Mouse (Mus musculus) forebrain, embryonic 16.5 days (tissue): Measurements from ENCODE around the gene Chid1. TPM values are rescaled to one million over a fixed set of nuclear protein-coding genes. Genes with fewer than 3 reads are reported as not detected.

ENCODE experiments used
- ATAC-seq: fragments of 200-750 bp; cut with Nextera tagmentation; 2 replicates; pipeline ENCODE4 v1.8.0; 2017; ENCODE audit warnings: mild to moderate bottlenecking, moderate library complexity
- H3K27ac ChIP-seq: fragments of 300-500 bp; sonication (generic); 2 replicates; pipeline ENCODE4 v1.5.1; 2014; ENCODE audit warnings: low read length, control low read depth
- H3K27me3 ChIP-seq: fragments of 300-500 bp; sonication (generic); replicated peaks from 2 replicates; pipeline ENCODE4 v1.6.1; 2014; ENCODE audit warnings: low read length; ENCODE audit not compliant: control insufficient read depth, insufficient read depth
- H3K36me3 ChIP-seq: fragments of 300-500 bp; sonication (generic); 2 replicates; pipeline ENCODE4 v1.6.1; 2014; ENCODE audit not compliant: control insufficient read depth, insufficient read depth
- H3K4me1 ChIP-seq: fragments of 300-500 bp; sonication (generic); replicated peaks from 2 replicates; pipeline ENCODE4 v1.6.1; 2014; ENCODE audit warnings: low read length; ENCODE audit not compliant: control insufficient read depth, insufficient read depth
- H3K4me2 ChIP-seq: fragments of 300-500 bp; sonication (generic); 2 replicates; pipeline ENCODE4 v1.6.1; 2014; ENCODE audit warnings: mild to moderate bottlenecking, low read length, control low read depth
- H3K4me3 ChIP-seq: fragments of 300-500 bp; sonication (generic); replicated peaks from 2 replicates; pipeline ENCODE4 v1.5.1; 2014; ENCODE audit warnings: mild to moderate bottlenecking, low read length, control low read depth
- H3K9ac ChIP-seq: fragments of 300-500 bp; sonication (generic); replicated peaks from 2 replicates; pipeline ENCODE4 v1.6.1; 2014; ENCODE audit warnings: low read depth, low read length, control low read depth
- H3K9me3 ChIP-seq: fragments of 300-500 bp; sonication (generic); 2 replicates; pipeline ENCODE4 v1.6.1; 2016; ENCODE audit warnings: low read length; ENCODE audit not compliant: control insufficient read depth
- WGBS: fragments of 180-500 bp; shearing (Covaris S2); extraction: QIAGEN DNeasy Blood & Tissue Kit; methylation state at CpG from one replicate; pipeline ENCODE4 v1.1.7; 2014; 5-methylcytosine and 5-hydroxymethylcytosine counted together
- polyA plus RNA-seq: library from polyadenylated mRNA; unstranded; fragments of >200 nt; fragmentation: Nextera tagmentation; extraction: Ambion mirVana; gene quantifications from 2 replicates; pipeline ENCODE4 v1.2.1, GENCODE M21; 2015

The Chid1 gene
- polyA plus RNA-seq, 1 experiment from 2014 or later = 35.6 TPM

- WGBS = 91% methylated on average over 3 of the region's 3 CpGs
- H3K9me3 ChIP-seq = no peaks in the 10 kb centered on the region
- no peak for ATAC-seq
- H3K27ac ChIP-seq = no peak overlapping the region
- no peak overlapping the region for H3K4me2 ChIP-seq
- H3K4me1 ChIP-seq = no peaks in the 10 kb centered on the region
- H3K9ac ChIP-seq = no peak overlapping the region
- H3K36me3 ChIP-seq = no peaks in the 10 kb centered on the region
- H3K27me3 ChIP-seq = no peaks in the 10 kb centered on the region
- no peak overlapping the region for H3K4me3 ChIP-seq
Observed at GRCm38 (mm10) chr7:141575481-141575880, 35.8 kb upstream of the Chid1 start.

- Histone ChIP-seq H3K4me2 (no peak overlapping the region), H3K9me3 (no peaks in the 10 kb centered on the region), H3K9ac (no peak overlapping the region), H3K36me3 (no peaks in the 10 kb centered on the region), H3K4me1 (no peaks in the 10 kb centered on the region; the same call in 1 of the 2 replicates), H3K4me3 (no peak overlapping the region), H3K27me3 (no peaks in the 10 kb centered on the region), H3K27ac (no peak overlapping the region)
- 85% methylated on average over 3 of the region's 3 CpGs for WGBS
- no peak for ATAC-seq
Observed at GRCm38 (mm10) chr7:141574041-141574440, 34.4 kb upstream of the Chid1 start.

- no peak overlapping the region for H3K27ac ChIP-seq
- H3K36me3 ChIP-seq = no peaks in the 10 kb centered on the region
- ATAC-seq = no peak
- H3K4me2 ChIP-seq = no peak overlapping the region
- H3K4me3 ChIP-seq = no peak overlapping the region
- no peaks in the 10 kb centered on the region for H3K27me3 ChIP-seq
- 51% methylated on average over 4 of the region's 4 CpGs for WGBS
- no peak overlapping the region for H3K9ac ChIP-seq
- H3K4me1 ChIP-seq = peaks cover 11% of the 10 kb centered on the region
- no peaks in the 10 kb centered on the region for H3K9me3 ChIP-seq
Observed at GRCm38 (mm10) chr7:141570625-141571295, 31.1 kb upstream of the Chid1 start.

- H3K9me3 ChIP-seq = no peaks in the 10 kb centered on the region
- whole genome bisulfite sequencing = 93% methylated on average over 3 of the region's 3 CpGs
- H3K27ac ChIP-seq = no peak overlapping the region
- no peaks in the 10 kb centered on the region for H3K36me3 ChIP-seq
- no peaks in the 10 kb centered on the region for H3K27me3 ChIP-seq
- H3K9ac ChIP-seq = no peak overlapping the region
- H3K4me2 ChIP-seq = no peak overlapping the region
- H3K4me3 ChIP-seq = no peak overlapping the region
- ATAC-seq = no peak
- H3K4me1 ChIP-seq = peaks cover 11% of the 10 kb centered on the region
Observed at GRCm38 (mm10) chr7:141569916-141570315, 30.3 kb upstream of the Chid1 start.

GRCm38 (mm10) chr7:141569283-141569803 lies 29.7 kb upstream of the Chid1 start:
- no peak overlapping the region for H3K4me3 ChIP-seq
- H3K4me1 ChIP-seq = peaks cover 13% of the 10 kb centered on the region
- ATAC-seq = no peak
- H3K9ac ChIP-seq = no peak overlapping the region
- H3K27ac ChIP-seq = no peak overlapping the region
- no peaks in the 10 kb centered on the region for H3K36me3 ChIP-seq
- WGBS = 88% methylated on average over 9 of the region's 9 CpGs
- no peaks in the 10 kb centered on the region for H3K9me3 ChIP-seq
- H3K4me2 ChIP-seq = no peak overlapping the region
- no peaks in the 10 kb centered on the region for H3K27me3 ChIP-seq

- Histone ChIP-seq H3K9ac (no peak overlapping the region), H3K4me1 (peaks cover 28% of the 10 kb centered on the region), H3K4me3 (no peak overlapping the region), H3K27me3 (no peaks in the 10 kb centered on the region), H3K9me3 (no peaks in the 10 kb centered on the region), H3K27ac (no peak overlapping the region), H3K4me2 (no peak overlapping the region), H3K36me3 (no peaks in the 10 kb centered on the region)
- no peak for ATAC-seq
- 75% methylated on average over 7 of the region's 7 CpGs for WGBS
Observed at GRCm38 (mm10) chr7:141566587-141566986, 26.9 kb upstream of the Chid1 start.

- WGBS = 81% methylated on average over 7 of the region's 7 CpGs
- Histone ChIP-seq H3K27ac (no peak overlapping the region), H3K4me1 (peaks cover 31% of the 10 kb centered on the region), H3K4me3 (no peak overlapping the region), H3K9ac (no peak overlapping the region), H3K36me3 (no peaks in the 10 kb centered on the region), H3K4me2 (no peak overlapping the region), H3K9me3 (no peaks in the 10 kb centered on the region), H3K27me3 (no peaks in the 10 kb centered on the region)
- ATAC-seq = no peak
Observed at GRCm38 (mm10) chr7:141564561-141564960, 24.9 kb upstream of the Chid1 start.

GRCm38 (mm10) chr7:141562852-141563427 lies 23.3 kb upstream of the Chid1 start:
- Histone ChIP-seq H3K4me1 (peaks cover 26% of the 10 kb centered on the region), H3K4me2 (peak overlapping the region; percentile 73), H3K27ac (peak overlapping the region; percentile 35; the same call in 1 of the 2 replicates), H3K27me3 (no peaks in the 10 kb centered on the region), H3K9me3 (no peaks in the 10 kb centered on the region), H3K4me3 (peak overlapping the region; percentile 85), H3K9ac (peak overlapping the region; percentile 96), H3K36me3 (no peaks in the 10 kb centered on the region)
- WGBS = under 1% methylated on average over 21 of the region's 21 CpGs
- ATAC-seq = peak; percentile 18

GRCm38 (mm10) chr7:141562421-141562851 lies 22.8 kb upstream of the Chid1 start:
- ATAC-seq = peak; percentile 43
- no peaks in the 10 kb centered on the region for H3K27me3 ChIP-seq
- H3K4me1 ChIP-seq = peaks cover 25% of the 10 kb centered on the region
- no peaks in the 10 kb centered on the region for H3K9me3 ChIP-seq
- H3K9ac ChIP-seq = peak overlapping the region; percentile 96
- peak overlapping the region; percentile 73 for H3K4me2 ChIP-seq
- no peaks in the 10 kb centered on the region for H3K36me3 ChIP-seq
- WGBS = 1% methylated on average over 29 of the region's 33 CpGs
- peak overlapping the region; percentile 83 for H3K27ac ChIP-seq
- peak overlapping the region; percentile 85 for H3K4me3 ChIP-seq
